Mouse (Mus musculus) brown adipose tissue, adult 24 weeks (tissue): Measurements from ENCODE around the gene Usp43. TPM values are rescaled to one million over a fixed set of nuclear protein-coding genes. Genes with fewer than 3 reads are reported as not detected.

Experiments
- H3K27ac ChIP-seq: fragments of 200-500 bp; replicated peaks from 2 replicates; pipeline ENCODE4 v1.5.1; 2012; ENCODE audit warnings: low read depth, mild to moderate bottlenecking, low read length
- H3K4me1 ChIP-seq: fragments of 200-500 bp; 2 replicates; pipeline ENCODE4 v1.6.1; 2012; ENCODE audit warnings: low read length, mixed read lengths; ENCODE audit not compliant: control insufficient read depth, insufficient read depth, insufficient read length
- H3K4me3 ChIP-seq: fragments of 200-500 bp; 2 replicates; pipeline ENCODE4 v1.5.1; 2012; ENCODE audit warnings: low read depth, mild to moderate bottlenecking, low read length, moderate library complexity; ENCODE audit not compliant: insufficient read depth
- polyA plus RNA-seq: library from polyadenylated mRNA; stranded (reverse); fragments of >200 nt; gene quantifications from 2 replicates; pipeline ENCODE4 v1.2.4, GENCODE M21; 2012; ENCODE audit not compliant: missing spikeins, insufficient read depth, insufficient read length

The Usp43 gene
- polyA plus RNA-seq, 1 experiment = 0.32 TPM

DNA sequence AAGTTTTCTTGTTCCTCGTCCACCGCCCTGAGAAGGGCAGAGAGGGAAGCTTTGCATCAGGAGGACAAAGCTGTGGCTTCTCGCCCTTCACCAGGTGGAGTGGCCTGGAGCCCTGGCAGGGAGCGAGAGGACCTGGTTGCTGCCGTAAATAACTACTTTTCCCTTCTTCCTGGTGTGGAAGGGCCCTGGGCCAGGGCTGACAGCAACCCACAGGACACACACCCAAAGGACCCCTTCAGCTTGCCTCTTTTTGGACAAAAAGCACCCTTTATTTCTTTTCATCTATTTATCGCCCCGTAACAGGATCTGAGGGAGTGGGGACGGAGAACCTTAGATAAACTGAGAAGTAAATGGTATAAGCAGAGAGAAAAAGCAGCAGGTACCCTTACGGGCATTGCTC, 63.4 kb downstream of the Usp43 start:
- no peak overlapping the region for H3K4me3 ChIP-seq

DNA sequence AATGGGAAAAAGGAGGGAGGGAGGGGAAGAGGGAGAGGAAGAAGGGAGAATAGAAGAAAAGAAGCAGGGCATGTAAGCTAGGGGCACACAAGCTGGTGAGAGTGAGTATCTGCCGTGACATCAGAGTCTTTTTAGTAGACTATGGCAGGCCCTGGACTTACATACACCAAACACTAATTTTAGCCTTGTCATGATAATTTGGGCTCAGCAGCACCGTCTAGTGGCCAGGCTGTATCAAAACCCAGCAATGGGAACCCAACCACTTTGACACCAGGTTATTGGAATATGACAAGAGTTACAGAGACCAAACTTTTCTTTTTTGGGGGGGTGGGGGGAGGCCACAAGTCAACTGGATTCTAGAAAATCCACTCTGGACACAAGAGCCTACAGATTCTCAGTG, 66.9 kb downstream of the Usp43 start:
- no peak overlapping the region for H3K27ac ChIP-seq
- no peak overlapping the region for H3K4me3 ChIP-seq
- H3K4me1 ChIP-seq = no peaks in the 10 kb centered on the region

More for the DNA sequence above, 63.4 kb downstream of the Usp43 start:
- Histone ChIP-seq H3K27ac (no peak overlapping the region), H3K4me1 (no peaks in the 10 kb centered on the region; the same call in 1 of the 2 replicates)

GRCm38 (mm10) chr11:67853996-67854395, 68.0 kb downstream of the Usp43 start:
- Histone ChIP-seq H3K4me1 (no peaks in the 10 kb centered on the region), H3K27ac (no peak overlapping the region), H3K4me3 (no peak overlapping the region)

- no peaks in the 10 kb centered on the region for H3K4me1 ChIP-seq
- H3K4me3 ChIP-seq = no peak overlapping the region
- H3K27ac ChIP-seq = no peak overlapping the region
Observed at GRCm38 (mm10) chr11:67851770-67852169, 70.2 kb downstream of the Usp43 start.

DNA sequence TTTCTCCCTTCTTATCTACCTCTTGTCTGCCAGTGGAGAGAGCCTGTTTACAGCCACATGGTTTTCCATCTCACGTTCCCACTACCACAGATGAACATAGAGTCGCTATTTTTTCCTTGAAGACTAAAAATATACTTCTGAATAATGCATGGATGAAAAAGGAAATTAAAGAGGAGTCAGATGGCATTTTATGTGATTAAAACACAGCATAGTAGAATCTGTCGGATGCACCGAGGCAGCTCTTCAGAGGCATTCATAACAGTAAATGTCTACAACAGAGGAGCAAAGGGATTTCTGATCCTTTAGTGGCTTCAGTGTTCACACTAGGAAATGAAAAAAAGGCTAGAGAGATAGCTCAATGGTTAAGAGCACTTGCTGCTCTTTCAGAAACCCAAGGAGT, 76.8 kb downstream of the Usp43 start:
- Histone ChIP-seq H3K4me3 (no peak overlapping the region), H3K27ac (no peak overlapping the region), H3K4me1 (no peaks in the 10 kb centered on the region)

DNA sequence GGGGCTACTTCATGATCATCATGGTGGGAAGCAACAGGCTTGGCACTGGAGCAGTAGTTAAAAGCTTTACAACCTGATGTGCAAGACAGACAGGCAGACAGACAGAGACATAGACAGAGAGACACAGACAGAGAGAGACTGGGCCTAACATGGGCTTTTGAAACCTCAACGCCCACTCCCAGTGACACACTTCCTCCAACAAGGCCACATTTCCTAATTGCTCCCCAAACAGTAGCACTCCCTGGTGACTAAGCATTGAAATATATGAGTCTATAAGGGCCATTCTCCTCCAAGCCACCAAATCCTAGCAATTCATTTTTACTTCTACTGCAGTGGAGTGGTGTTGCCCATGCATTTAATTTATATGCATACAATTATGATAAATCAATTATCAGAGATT, 82.1 kb downstream of the Usp43 start:
- no peaks in the 10 kb centered on the region for H3K4me1 ChIP-seq
- H3K27ac ChIP-seq = no peak overlapping the region
- no peak overlapping the region for H3K4me3 ChIP-seq

GRCm38 (mm10) chr11:67835408-67836078, 86.4 kb downstream of the Usp43 start:
- H3K27ac ChIP-seq = no peak overlapping the region

GRCm38 (mm10) chr11:67831820-67832219, 90.1 kb downstream of the Usp43 start:
- H3K4me1 ChIP-seq = no peaks in the 10 kb centered on the region
- no peak overlapping the region for H3K4me3 ChIP-seq
- H3K27ac ChIP-seq = no peak overlapping the region

More at GRCm38 (mm10) chr11:67835408-67836078, 86.4 kb downstream of the Usp43 start:
- Histone ChIP-seq H3K4me1 (no peaks in the 10 kb centered on the region), H3K4me3 (no peak overlapping the region)

GRCm38 (mm10) chr11:67829530-67829929, 92.4 kb downstream of the Usp43 start:
- no peaks in the 10 kb centered on the region for H3K4me1 ChIP-seq
- H3K27ac ChIP-seq = no peak overlapping the region
- H3K4me3 ChIP-seq = no peak overlapping the region

- Histone ChIP-seq H3K4me3 (no peak overlapping the region), H3K27ac (no peak overlapping the region)
Observed at GRCm38 (mm10) chr11:67828360-67829059, 93.4 kb downstream of the Usp43 start.

DNA sequence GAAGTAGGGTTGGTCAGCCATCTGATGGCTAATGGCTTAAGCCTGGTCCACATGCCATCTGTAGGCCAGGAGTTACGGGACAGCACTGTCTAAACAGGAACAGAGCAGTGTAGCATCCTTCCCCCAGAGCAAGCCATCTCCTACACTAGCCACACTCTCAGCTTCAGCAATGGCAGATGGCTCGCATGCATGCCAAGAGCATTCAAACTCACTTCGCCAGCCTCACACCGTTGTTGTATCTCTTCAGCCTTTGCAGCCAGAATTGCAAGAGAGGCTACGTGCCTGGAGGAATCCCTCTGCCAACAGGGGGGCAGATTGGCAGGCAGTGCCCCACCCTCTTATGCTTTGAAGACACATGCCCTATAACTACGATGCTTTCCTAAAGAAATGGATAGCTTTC, 100.4 kb downstream of the Usp43 start:
- Histone ChIP-seq H3K4me3 (no peak overlapping the region), H3K4me1 (no peaks in the 10 kb centered on the region), H3K27ac (no peak overlapping the region)

More at GRCm38 (mm10) chr11:67828360-67829059, 93.4 kb downstream of the Usp43 start:
- no peaks in the 10 kb centered on the region for H3K4me1 ChIP-seq

GRCm38 (mm10) chr11:67820221-67820620, 101.7 kb downstream of the Usp43 start:
- Histone ChIP-seq H3K4me3 (no peak overlapping the region), H3K4me1 (no peaks in the 10 kb centered on the region), H3K27ac (no peak overlapping the region)

- H3K27ac ChIP-seq = no peak overlapping the region
- no peak overlapping the region for H3K4me3 ChIP-seq
- H3K4me1 ChIP-seq = no peaks in the 10 kb centered on the region
Observed at GRCm38 (mm10) chr11:67819604-67820003, 102.3 kb downstream of the Usp43 start.

- Histone ChIP-seq H3K27ac (no peak overlapping the region), H3K4me3 (no peak overlapping the region), H3K4me1 (no peaks in the 10 kb centered on the region)
Observed at GRCm38 (mm10) chr11:67811535-67811934, 110.4 kb downstream of the Usp43 start.

DNA sequence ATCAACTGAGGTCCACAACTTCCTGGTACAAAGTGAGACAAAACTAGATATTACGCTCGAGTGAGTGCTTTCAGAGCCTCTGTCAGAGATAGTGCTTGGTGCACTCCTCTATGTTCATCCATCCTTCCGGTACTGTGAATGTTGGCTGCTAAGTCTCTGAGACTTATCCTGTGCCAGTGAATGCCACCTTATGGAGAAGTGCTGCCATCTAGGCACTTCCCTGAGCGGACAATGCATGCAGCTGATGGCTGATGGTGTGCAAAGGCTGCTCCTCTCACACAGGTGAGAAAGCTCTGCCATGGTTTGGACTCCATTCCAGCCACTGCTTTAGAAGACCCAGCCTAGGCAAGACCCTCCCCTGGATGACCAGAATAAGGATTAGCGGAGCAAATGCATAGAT, 113.9 kb downstream of the Usp43 start:
- Histone ChIP-seq H3K27ac (no peak overlapping the region), H3K4me3 (no peak overlapping the region), H3K4me1 (no peaks in the 10 kb centered on the region)
